Mouse (Mus musculus) lung, postnatal 14 days (tissue): ENCODE results near the gene Selenop.

Experiments
- DNase-seq: peaks from one replicate; pipeline ENCODE4 v3.0.0; 2021

Selenop gene

GRCm38 (mm10) chr15:3271216-3271615 lies 2.9 kb downstream of the Selenop start:
- DNase-seq, result peak; percentile 37

- no peak for DNase-seq
These were observed 4.8 kb downstream of the Selenop start for GRCm38 (mm10) chr15:3273191-3273590.

GRCm38 (mm10) chr15:3277391-3277790 lies 9.0 kb downstream of the Selenop start:
- DNase-seq, result peak; percentile 14

- no peak for DNase-seq
These were observed 10.9 kb downstream of the Selenop start for GRCm38 (mm10) chr15:3279242-3279641.

GRCm38 (mm10) chr15:3281216-3281615 lies 12.9 kb downstream of the Selenop start:
- DNase-seq, result peak; percentile 8

- DNase-seq, result no peak
These were observed 13.4 kb downstream of the Selenop start for GRCm38 (mm10) chr15:3281737-3282136.

- no peak for DNase-seq
These were observed 17.7 kb downstream of the Selenop start for GRCm38 (mm10) chr15:3286032-3286431.

GRCm38 (mm10) chr15:3290435-3290834 lies 22.1 kb downstream of the Selenop start:
- no peak for DNase-seq

- DNase-seq, result no peak
These were observed 25.1 kb downstream of the Selenop start for GRCm38 (mm10) chr15:3293477-3293876.

- no peak for DNase-seq
These were observed 27.6 kb downstream of the Selenop start for GRCm38 (mm10) chr15:3295986-3296385.

GRCm38 (mm10) chr15:3297615-3298014 lies 29.3 kb downstream of the Selenop start:
- no peak for DNase-seq

GRCm38 (mm10) chr15:3300361-3301100 lies 32.2 kb downstream of the Selenop start:
- DNase-seq, result no peak

GRCm38 (mm10) chr15:3303426-3303825 lies 35.1 kb downstream of the Selenop start, which contains the start of gene Ccdc152:
Gene Ccdc152 (minus strand): TSS chr15:3303526.
- DNase-seq, result no peak

GRCm38 (mm10) chr15:3309856-3310255 lies 41.5 kb downstream of the Selenop start:
- no peak for DNase-seq

GRCm38 (mm10) chr15:3312937-3313336 lies 44.6 kb downstream of the Selenop start:
- DNase-seq, result peak; percentile 24

- DNase-seq, result no peak
These were observed 48.3 kb downstream of the Selenop start for GRCm38 (mm10) chr15:3316617-3317016.

GRCm38 (mm10) chr15:3319929-3320328 lies 51.6 kb downstream of the Selenop start:
- no peak for DNase-seq

GRCm38 (mm10) chr15:3323041-3323440 lies 54.7 kb downstream of the Selenop start:
- no peak for DNase-seq
